Mouse (Mus musculus): ENCODE data around the gene Pld5. TPM values are rescaled to one million over a fixed set of nuclear protein-coding genes. Genes with fewer than 3 reads are reported as not detected.
A peak's percentile ranks its signal among the peaks of the same experiment; 100 is the strongest.

The Pld5 gene
- total RNA-seq, 2 experiments from 2014 or later, result 0.93 to 1.4 TPM

DNA sequence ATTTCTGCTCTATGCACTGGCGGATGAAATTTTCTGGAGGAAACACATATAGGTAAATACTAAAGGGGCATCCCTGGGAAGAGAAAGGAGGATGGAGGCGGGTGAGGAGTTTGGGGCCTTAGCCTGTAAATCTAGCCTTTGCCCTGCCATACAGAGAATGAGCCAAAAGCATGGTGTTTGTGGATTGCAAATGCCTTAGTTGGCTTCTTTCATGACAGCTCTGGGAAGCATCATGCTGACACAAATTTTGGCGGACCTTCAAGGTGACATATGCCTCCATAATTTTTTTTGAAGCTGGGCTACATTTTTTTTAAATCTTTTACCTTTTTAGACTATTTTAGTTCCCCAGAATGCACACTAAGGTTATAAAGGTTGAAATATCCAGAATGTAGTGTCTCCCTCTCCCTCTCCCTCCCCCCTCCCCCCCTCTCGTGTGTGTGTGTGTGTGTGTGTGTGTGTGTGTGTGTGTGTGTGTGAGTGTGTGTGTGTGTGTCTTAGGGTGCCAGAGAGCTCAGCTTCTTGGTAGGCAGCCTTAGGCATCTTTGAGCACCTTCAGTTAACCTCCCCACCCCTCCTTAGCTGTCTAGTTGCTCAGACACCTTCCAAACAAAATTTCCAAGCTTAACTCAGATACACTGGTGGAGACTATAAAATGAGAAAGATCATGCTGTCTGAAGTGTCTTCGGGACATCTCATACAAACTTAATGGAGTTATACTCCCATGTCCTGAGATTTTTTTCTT lies 307.9 kb downstream of the Pld5 start:
- DNase-seq (ENCODE audit: low spot score in 2 of 2), result no peak

DNA sequence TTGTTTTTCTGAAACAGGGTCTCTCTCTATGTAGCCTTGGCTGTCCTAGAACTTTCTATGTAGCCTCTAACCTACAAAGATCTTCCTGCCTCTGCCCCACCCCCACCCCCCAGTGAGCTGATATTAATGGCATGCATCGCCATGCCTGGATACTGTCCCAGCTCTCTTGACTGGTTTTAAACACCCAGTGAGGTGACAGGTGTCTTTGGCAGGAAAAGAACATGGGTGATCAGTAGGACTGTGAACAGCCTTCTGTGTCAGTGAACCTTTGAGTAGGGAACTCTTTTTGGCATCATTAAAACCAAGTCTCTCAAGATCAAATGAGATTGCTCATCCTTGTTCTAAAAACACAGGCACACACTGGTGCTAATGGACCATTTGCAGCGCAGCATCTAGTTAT lies 313.3 kb downstream of the Pld5 start:
- no peak for DNase-seq (ENCODE audit: low spot score in 2 of 2)

DNA sequence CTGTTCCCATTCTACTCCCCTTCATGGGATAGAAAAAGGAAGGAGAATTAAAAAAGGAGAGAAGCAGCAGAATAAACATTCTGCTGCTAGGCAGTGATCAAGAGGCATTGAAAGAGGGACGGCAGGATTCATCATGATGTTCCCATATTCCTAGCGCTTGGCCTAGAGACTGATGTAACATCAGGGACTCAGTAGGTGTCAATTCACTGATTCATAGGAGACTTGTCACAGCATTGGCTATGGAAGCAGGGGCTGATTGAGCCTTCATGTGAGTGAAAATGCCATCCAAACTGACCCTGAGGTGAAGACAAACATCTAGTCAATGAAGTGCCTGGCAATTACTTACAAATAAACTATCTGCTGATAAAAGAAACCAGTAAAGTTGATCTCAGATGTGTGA lies 324.3 kb downstream of the Pld5 start:
- DNase-seq (ENCODE audit: low spot score in 2 of 2), result no peak

DNA sequence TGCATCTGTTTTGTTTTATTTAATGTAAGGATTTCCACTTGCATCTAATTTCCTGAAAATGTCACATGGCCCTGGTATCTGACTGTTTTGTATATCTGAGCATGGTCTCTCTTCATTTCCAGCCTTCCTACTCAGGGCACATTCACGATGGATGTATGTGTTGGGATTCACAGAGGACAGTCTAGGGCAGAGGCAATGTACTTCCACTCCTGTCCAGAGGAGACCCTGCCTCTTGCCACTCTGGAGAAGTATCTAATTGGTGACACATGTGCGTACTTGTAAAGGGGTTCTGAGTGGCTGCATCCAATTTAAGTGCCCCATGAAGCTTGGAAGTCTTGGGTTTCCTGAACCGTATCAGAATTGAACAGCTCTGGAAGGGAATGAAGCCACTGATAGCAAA lies 324.7 kb downstream of the Pld5 start:
- DNase-seq (ENCODE audit: low spot score in 2 of 2), result no peak

DNA sequence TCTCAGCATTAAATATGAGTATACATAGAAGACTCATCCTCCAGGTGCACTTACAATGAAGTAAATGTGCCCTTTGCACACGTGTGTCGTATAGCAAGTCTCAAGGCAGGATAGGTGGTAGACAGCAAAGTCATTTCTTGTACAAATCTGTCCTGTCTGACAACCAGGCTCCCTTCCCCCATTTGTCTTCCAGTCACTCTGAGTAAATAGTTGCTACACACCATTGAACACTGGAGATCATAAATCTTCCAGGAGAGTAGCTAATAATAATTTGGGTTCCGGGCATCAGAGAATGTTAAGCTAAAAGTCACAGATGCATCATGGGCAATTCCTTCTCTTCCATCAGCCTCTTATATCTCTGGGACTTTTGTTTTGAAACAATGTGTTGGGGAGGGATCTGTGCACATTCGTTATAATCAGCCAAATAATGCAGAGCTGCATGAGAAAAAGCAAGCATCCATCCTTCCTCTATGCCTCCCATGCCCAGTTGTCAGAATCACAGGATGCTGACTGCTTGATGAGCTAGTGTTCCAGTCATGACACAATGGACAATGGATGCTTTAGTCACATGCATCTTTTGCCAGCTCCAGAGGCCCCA lies 328.3 kb downstream of the Pld5 start:
- DNase-seq (ENCODE audit: low spot score in 2 of 2), result no peak

DNA sequence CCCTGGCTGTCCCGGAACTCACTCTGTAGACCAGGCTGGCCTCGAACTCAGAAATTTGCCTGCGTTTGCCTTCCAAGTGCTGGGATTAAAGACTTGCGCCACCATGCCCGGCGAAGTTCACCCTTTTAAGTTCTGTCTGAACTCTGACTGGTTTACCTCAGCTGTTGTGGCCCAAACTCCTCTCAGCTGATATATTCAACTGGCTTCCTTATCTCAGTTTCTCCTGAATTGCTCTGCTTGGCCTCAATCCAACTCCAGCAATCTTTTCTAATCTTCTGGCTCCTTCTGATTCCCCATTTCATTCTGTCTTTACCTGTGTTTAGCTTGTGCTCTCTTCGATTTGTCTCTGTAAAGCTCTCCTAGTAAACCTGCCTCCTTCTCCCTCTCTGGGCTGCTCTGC lies 331.9 kb downstream of the Pld5 start:
- DNase-seq (ENCODE audit: low spot score in 2 of 2), result no peak

DNA sequence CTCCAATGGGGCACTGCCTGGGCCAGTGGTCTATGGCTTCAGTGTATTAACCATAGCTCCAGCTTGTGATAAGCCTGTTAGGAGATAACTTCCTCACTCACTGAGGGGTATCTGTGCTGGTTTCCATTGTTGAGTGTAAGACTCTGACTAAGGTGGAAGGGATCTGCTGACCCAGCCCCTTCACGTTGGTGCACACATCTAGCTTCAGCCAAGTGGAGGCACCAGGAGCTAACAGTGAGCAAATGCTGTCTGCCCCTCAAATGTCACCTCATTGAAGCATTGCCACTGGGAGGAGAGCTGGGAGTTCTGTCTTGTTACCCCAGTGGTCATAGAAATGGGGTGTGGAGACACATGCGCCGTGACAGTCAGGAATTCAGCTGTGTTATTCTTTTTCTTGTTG lies 336.4 kb downstream of the Pld5 start:
- DNase-seq (ENCODE audit: low spot score in 2 of 2), result no peak

DNA sequence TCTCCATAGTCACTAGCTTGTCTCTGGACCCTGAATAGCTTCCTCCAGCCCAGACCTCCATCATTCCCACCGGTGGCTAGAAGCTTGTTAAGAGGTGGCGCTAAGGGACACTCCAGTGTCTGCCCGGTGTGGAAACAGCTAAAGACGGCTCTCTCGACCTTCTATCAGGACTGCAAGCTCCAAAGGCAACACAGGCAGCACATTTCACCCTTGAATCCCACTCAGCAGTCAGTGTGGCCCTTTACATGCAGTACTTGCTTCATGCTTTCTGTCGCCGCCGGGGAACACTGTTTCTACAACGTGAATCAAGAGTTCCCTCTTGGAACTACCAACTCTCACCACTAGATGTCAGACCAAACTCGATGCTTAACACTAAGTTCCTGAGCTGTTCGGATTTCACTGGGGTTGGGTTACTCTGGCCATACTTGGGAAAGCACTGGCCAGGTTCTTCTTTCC lies 338.8 kb downstream of the Pld5 start:
- DNase-seq (ENCODE audit: low spot score in 2 of 2), result peak in 1 of 2 experiments; percentile 22

DNA sequence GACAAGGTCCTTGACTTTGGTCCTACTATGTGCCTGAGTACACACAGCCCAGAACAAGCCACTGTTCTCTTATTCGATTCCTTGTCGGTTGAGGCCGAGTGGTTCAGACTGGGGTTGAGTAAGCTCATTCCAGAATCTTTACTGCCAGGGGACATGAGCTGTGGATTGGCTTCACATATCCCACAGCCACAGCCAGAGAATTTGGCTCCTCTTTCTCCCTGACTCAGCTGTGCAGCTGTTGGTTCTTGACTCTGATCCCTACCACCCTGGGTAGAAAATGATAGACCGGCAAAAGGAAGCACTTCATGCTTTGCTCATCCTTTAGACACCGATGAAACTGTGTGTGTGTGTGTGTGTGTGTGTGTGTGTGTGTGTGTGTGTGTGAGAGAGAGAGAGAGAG lies 343.7 kb downstream of the Pld5 start:
- DNase-seq (ENCODE audit: low spot score in 2 of 2), result no peak

DNA sequence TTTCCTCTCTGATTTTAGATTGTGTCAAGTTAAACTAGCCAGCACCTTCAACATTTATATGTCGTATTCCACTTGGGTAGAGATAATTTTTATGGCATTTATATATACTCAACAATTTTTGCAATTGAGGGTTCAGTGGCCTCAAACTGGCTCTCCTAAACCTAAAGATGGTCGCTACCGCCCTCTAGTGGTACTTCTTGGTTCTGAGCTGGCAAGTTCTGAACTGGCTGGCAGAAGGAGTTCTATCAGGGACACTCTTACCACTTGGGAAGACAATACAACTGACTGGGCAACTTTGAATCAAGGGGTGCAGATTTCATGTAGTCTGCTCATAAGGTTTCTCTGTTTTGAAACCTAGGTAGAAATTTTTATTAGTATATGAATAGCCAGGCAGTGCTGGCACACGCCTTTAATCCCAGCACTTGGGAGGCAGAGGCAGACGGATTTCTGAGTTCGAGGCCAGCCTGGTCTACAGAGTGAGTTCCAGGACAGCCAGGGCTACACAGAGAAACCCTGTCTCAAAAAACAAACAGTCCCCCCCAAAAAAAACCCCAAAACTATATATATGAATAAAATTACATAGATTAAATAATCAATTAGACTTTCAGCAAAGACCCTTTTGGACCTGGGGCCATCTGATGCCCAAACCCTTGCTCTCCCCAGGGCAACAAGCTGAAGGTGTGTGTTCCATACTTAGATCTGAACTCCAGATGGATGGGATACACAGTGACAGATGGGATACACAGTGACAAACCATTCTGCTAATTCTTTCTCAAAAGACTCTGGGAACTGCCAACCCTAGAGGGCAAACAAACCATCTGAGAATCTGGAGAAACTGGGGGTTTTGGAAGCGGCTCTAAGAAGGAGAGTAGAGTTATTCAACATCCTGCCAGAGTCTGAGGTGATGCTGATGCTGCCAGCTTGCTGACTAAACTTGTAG lies 351.0 kb downstream of the Pld5 start:
- DNase-seq (ENCODE audit: low spot score in 2 of 2), result peak; percentile 21 to 53

DNA sequence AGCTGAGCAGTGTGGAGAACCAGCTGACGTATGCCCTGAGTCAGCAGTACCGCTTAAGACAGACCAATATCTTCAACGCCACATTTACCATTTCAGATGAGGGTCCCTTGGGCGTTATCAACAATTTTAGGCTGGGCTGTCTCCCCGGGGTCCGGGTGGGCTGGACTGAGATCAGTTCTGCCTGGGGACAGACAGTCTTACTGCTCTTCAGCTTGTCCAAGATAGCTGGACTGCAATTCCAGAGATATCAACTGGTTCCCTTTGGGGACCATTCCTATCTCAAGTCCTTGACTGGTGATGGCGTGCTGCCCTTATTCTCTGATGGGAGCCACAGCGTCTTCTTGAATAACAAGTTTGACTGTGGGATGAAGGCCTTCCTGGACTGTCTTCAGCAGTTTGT lies 354.0 kb downstream of the Pld5 start:
- DNase-seq (ENCODE audit: low spot score in 2 of 2), result no peak

DNA sequence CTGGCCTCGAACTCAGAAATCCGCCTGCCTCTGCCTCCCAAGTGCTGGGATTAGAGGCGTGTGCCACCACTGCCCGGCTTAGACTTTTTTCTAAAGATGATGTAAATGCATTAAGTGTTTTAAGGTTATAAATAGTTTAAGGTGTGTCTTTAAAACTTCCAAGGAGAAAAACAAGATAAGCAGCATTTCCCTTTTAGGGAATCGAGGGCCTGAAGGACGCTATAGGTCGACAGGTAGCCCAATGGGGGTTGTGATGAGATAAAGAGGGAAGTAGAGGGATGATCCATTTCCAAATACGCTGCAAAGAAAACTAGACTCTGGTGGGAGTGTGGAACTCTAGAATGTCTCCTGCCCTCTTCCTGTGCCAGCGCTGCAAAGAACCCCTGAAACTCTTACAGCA lies 355.1 kb downstream of the Pld5 start, which contains the start of gene Gm38100:
TSS of gene Gm38100 (plus strand) at position 301 of the 400 bp plus-strand sequence.
- no peak for DNase-seq (ENCODE audit: low spot score in 2 of 2)

DNA sequence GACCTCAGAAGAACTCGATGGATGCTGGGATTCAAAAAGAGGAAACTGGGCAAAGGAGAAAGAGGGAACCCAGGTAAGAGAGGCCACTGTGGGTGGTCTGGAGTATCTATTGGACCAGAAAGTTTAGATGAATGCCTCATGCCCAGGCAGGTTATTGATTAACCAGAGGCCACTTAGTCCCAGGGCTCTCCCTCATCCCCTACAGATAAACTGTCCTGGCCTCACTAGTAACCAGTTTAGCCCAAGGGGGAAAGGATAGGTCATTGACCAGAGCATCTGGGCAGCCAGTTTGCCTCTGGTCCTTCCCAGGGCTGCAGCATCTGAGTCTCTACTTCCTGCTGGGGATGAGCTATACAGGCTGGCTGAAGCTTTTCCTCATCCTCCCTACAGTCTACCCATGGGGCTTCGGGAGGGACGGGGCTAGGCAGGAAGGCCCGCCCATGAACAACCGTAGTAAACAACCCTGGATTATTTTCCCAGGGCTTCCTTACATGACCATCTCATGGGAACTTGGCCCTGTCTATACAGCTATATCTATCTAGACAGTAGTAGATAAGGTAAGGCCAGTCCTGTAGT lies 361.3 kb downstream of the Pld5 start:
- no peak for DNase-seq (ENCODE audit: low spot score in 2 of 2)

All from adrenal gland, postnatal 4 days (tissue).